Mouse (Mus musculus) midbrain, embryonic 11.5 days (tissue): ENCODE measurements around the gene Lrrc19. TPM values are rescaled to one million over a fixed set of nuclear protein-coding genes. Genes with fewer than 3 reads are reported as not detected.

Experiments
- ATAC-seq: fragments of 200-750 bp; cut with Nextera tagmentation; 2 replicates; pipeline ENCODE4 v1.8.0; 2017; ENCODE audit warnings: moderate TSS enrichment, moderate library complexity; ENCODE audit not compliant: low FRiP score
- DNase-seq: peaks from one replicate; pipeline ENCODE4 v3.0.0; 2015; ENCODE audit warnings: low spot score; ENCODE audit errors: missing footprints
- H3K27ac ChIP-seq: fragments of 300-500 bp; sonication (generic); 2 replicates; pipeline ENCODE4 v1.5.1; 2014; ENCODE audit warnings: low read depth, low read length
- H3K27me3 ChIP-seq: fragments of 300-500 bp; sonication (generic); 2 replicates; pipeline ENCODE4 v1.6.1; 2014; ENCODE audit warnings: mild to moderate bottlenecking, low read length, moderate library complexity, mixed read lengths; ENCODE audit not compliant: control insufficient read depth, insufficient read depth
- H3K36me3 ChIP-seq: fragments of 300-500 bp; sonication (generic); 2 replicates; pipeline ENCODE4 v1.6.1; 2014; ENCODE audit warnings: mild to moderate bottlenecking, low read length, moderate library complexity, mixed read lengths; ENCODE audit not compliant: control insufficient read depth, insufficient read depth
- H3K4me1 ChIP-seq: fragments of 300-500 bp; sonication (generic); 2 replicates; pipeline ENCODE4 v1.6.1; 2014; ENCODE audit warnings: low read length; ENCODE audit not compliant: control insufficient read depth, insufficient read depth
- H3K4me2 ChIP-seq: fragments of 300-500 bp; sonication (generic); 2 replicates; pipeline ENCODE4 v1.6.1; 2014; ENCODE audit warnings: mild to moderate bottlenecking, moderate library complexity
- H3K4me3 ChIP-seq: fragments of 300-500 bp; sonication (generic); 2 replicates; pipeline ENCODE4 v1.5.1; 2014; ENCODE audit warnings: low read depth, low read length
- H3K9ac ChIP-seq: fragments of 300-500 bp; sonication (generic); 2 replicates; pipeline ENCODE4 v1.6.1; 2014; ENCODE audit warnings: low read length
- H3K9me3 ChIP-seq: fragments of 300-500 bp; sonication (generic); 2 replicates; pipeline ENCODE4 v1.6.1; 2016; ENCODE audit warnings: low read length; ENCODE audit not compliant: control insufficient read depth
- WGBS: fragments of 180-500 bp; shearing (Covaris S2); extraction: QIAGEN DNeasy Blood & Tissue Kit; methylation state at CpG from one replicate; pipeline ENCODE4 v1.1.7; 2014; 5-methylcytosine and 5-hydroxymethylcytosine counted together
- microRNA counts: library from miRNA; unstranded; fragments of <30 nt; microRNA quantifications from one replicate; lab custom pipeline; 2015
- microRNA-seq: library from miRNA; unstranded; fragments of <30 nt; microRNA quantifications from one replicate; pipeline ENCODE4, GENCODE M21; 2017
- polyA plus RNA-seq: library from polyadenylated mRNA; unstranded; fragments of >200 nt; fragmentation: Nextera tagmentation; extraction: Ambion mirVana; gene quantifications from 2 replicates; pipeline ENCODE4 v1.2.1, GENCODE M21; 2014

Lrrc19 gene
- polyA plus RNA-seq, 1 experiment from 2014 or later, result 0.53 TPM

DNA sequence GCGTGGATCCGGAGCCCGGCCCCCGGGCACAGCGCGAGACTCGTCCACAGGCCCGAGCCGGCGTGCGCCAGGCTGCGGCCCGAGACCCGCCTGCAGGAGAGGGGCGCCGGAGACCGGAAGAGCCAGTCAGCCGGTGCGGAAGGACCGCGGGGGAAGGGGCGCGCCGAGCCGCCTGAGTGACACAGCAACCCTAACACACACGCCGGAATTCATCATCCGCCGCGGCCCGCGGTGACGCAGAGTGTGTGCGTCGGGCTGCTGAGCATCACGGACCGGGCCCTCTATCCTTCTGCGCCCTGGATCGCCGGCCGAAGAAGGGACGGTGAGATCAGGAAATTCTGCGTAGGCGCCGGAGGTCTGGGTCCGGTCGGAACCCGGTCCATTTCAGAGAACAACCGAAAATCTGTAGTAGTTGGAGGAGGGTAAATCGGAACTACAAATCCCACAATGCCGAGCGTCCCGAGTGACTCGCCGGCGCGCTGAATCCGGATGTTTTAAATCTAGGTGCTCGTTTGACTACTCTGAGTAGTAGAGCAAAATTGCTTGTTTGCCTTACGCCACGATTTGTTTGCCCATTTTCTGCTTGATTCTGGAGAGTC, 46.8 kb downstream of the Lrrc19 start, which contains the start of gene Plaa:
Gene Plaa, minus strand, starts transcription at position 214 of the 599 bp plus-strand sequence.
- under 1% methylated on average over 60 of the region's 61 CpGs for WGBS
- DNase-seq, result peak; percentile 99
- Histone ChIP-seq H3K27ac (peak within 1 kb of the TSS; percentile 79), H3K27me3 (no peaks in the 10 kb centered on the region), H3K9ac (peak within 1 kb of the TSS; percentile 93), H3K36me3 (no peaks in the 10 kb centered on the region), H3K4me1 (peaks cover 9% of the 10 kb centered on the region; the same call in 1 of the 2 replicates), H3K4me2 (peak within 1 kb of the TSS; percentile 75), H3K4me3 (peak within 1 kb of the TSS; percentile 92), H3K9me3 (no peaks in the 10 kb centered on the region)
- peak; percentile 99 for ATAC-seq

- Histone ChIP-seq H3K4me2 (peak overlapping the region; percentile 70), H3K4me3 (peak overlapping the region; percentile 92), H3K9ac (peak overlapping the region; percentile 93), H3K27me3 (no peaks in the 10 kb centered on the region), H3K27ac (peak overlapping the region; percentile 79), H3K36me3 (no peaks in the 10 kb centered on the region), H3K4me1 (peaks cover 9% of the 10 kb centered on the region; the same call in 1 of the 2 replicates), H3K9me3 (no peaks in the 10 kb centered on the region)
- DNase-seq, result peak; percentile 94
- ATAC-seq, result peak; percentile 88; the same call in 1 of the 2 replicates
- under 1% methylated on average over 33 of the region's 33 CpGs for WGBS
Observed at GRCm38 (mm10) chr4:94602496-94603030, 47.4 kb downstream of the Lrrc19 start.

- H3K4me1 ChIP-seq, result peaks cover 9% of the 10 kb centered on the region; the same call in 1 of the 2 replicates
- H3K27me3 ChIP-seq, result no peaks in the 10 kb centered on the region
- H3K27ac ChIP-seq, result no peak overlapping the region
- H3K9ac ChIP-seq, result no peak overlapping the region
- H3K9me3 ChIP-seq, result no peaks in the 10 kb centered on the region
- no peak overlapping the region for H3K4me2 ChIP-seq
- 93% methylated on average over 4 of the region's 4 CpGs for WGBS
- no peak overlapping the region for H3K4me3 ChIP-seq
- ATAC-seq, result no peak
- no peak for DNase-seq
- no peaks in the 10 kb centered on the region for H3K36me3 ChIP-seq
Observed at GRCm38 (mm10) chr4:94601395-94601794, 48.5 kb downstream of the Lrrc19 start.

- Histone ChIP-seq H3K27ac (no peak overlapping the region), H3K4me2 (no peak overlapping the region), H3K36me3 (no peaks in the 10 kb centered on the region), H3K27me3 (no peaks in the 10 kb centered on the region), H3K9ac (no peak overlapping the region), H3K4me1 (no peaks in the 10 kb centered on the region), H3K9me3 (no peaks in the 10 kb centered on the region), H3K4me3 (no peak overlapping the region)
- DNase-seq, result no peak
- no peak for ATAC-seq
Observed at GRCm38 (mm10) chr4:94592709-94593108, 57.2 kb downstream of the Lrrc19 start.

DNA sequence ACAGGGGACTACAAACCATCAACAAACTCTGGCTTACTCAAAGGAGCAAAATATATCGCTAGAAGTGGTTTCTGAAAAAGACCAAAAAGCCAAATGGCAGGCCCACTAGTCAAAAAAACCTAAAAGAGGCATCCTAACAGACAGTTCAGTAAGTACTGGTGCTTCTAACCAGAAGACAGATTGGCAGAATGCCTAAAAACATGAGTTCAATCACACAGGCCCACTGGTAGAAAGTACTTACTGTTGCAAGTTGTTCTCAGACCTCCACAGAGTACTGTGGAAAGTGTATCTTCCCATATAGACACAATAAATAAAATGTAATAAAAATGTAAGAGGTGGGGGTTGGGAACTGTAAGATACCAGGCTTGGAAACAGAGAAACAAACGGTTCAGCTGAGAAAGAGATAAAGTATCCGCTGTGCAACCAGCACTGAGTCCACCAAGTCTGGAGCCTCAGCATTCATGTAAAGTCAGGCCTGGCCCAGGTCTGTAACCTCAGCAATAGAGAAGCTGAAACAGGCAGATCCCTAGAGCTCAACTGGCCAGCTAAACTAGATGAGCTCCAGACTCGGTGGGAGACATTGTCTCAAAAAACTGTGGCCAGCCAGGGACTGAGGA, 58.1 kb downstream of the Lrrc19 start:
- ATAC-seq, result no peak
- Histone ChIP-seq H3K9ac (no peak overlapping the region), H3K4me2 (no peak overlapping the region), H3K4me1 (no peaks in the 10 kb centered on the region), H3K9me3 (no peaks in the 10 kb centered on the region), H3K4me3 (no peak overlapping the region), H3K36me3 (no peaks in the 10 kb centered on the region), H3K27ac (no peak overlapping the region), H3K27me3 (no peaks in the 10 kb centered on the region)
- whole genome bisulfite sequencing, result 92% methylated on average over 4 of the region's 4 CpGs
- DNase-seq, result no peak

MicroRNA genes within 50 kb of the gene (microRNA counts, 519-probe panel; counts per million panel counts)
- microRNA mmu-miR-872 (lab: Ali Mortazavi, UCI), result 5,194 counts per million, percentile 62 among the panel's probes with 10 or more counts

Small RNA genes lying within 50 kb of the gene (microRNA-seq; reads per million reads assigned to microRNA genes)
- 6,364 reads per million, percentile 92 among the genes with 10 or more reads in this experiment for gene Mir872

Other genes starting within 250 kb of the Lrrc19 start
- not detected in 2 replicates for gene Gm10306, start 93.6 kb downstream of the Lrrc19 start, polyA plus RNA-seq
- gene Caap1, start 93.3 kb downstream of the Lrrc19 start, polyA plus RNA-seq, result 31.8 and 32.0 TPM in 2 replicates
- gene Plaa, start 46.9 kb downstream of the Lrrc19 start, polyA plus RNA-seq, result 88.8 and 97.0 TPM in 2 replicates
- 77.7 and 89.6 TPM in 2 replicates for gene Ift74, start 35.7 kb downstream of the Lrrc19 start, polyA plus RNA-seq
- 9.9 and 11.1 TPM in 2 replicates for gene Tek, start 89.1 kb upstream of the Lrrc19 start, polyA plus RNA-seq